Mouse (Mus musculus) natural killer cell, adult 2 months (primary cell): ENCODE results near the gene Zfp825.
"Not testable (repeated sequence)": the region's sequence is repeated elsewhere in the genome, so short reads cannot be mapped to it uniquely, and the experiment has no call there.

Experiments
- DNase-seq, 2 experiments: peaks; one replicate each; pipeline ENCODE4 v3.0.0; 2022; ENCODE audit warnings: low spot score in 2 of 2

Gene Zfp825

DNA sequence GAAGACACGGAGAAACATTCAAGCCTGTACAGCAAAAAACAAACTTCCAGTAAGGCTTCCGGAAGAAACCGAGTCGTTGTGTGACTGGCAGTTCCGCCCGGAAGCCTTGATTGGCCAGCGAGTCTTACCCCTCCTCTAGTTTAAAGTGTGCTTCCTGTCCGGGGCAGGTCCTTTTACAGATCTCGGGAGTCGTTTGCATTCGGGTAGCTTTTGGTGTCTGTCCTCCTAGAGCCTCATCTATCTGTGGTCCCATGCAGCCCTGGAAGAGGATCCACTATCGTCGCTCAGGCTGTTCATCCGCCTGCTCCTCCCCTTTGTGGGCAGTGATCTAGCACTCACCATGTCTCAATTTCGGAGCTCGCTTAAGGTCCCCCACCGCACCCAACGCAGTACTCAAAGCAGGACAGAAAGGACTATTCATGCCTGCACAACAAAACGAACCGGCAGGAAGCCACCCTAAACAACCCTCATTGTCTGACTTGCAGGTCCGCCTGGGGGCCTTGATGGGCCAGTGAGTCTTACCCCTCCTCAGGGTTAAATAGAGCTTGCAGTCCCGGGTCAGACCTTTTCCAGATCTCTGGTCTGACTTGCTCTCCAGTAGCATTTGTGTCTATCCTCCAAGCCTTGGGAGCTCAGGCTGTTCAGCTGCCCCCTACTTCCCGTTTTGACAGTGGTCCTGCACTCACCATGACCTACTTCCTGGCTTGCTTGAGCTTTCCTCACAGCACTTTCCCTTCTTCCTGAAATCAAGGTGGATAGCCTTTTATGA is at the start of gene Zfp825:
Zfp825 (minus strand) TSS at position 82 of the 769 bp plus-strand sequence.
- DNase-seq, result peak; percentile 68 to 69

GRCm38 (mm10) chr13:74535418-74535817 is 41.6 kb upstream of the Zfp825 start:
- not testable (repeated sequence) for DNase-seq

DNA sequence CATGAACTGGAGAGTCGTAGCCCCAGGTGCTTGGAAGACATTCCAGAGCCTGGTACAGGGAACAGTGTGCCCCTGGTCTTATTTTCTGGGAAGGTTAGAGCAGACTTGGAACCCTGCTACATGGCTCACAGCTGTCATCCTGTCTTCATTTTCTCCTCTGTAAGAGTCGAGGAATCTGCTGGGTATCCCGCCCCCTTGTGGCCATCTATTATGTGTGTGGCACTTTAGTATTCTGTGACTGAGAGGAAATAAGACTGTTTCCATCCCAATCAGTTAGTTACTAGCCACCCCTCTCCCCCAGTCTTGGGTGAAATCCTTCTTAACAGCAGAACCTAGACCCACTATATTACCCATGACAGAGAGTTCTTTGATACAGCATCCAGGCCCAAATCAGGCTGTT is 41.1 kb upstream of the Zfp825 start:
- peak; percentile 38 to 53 for DNase-seq

DNA sequence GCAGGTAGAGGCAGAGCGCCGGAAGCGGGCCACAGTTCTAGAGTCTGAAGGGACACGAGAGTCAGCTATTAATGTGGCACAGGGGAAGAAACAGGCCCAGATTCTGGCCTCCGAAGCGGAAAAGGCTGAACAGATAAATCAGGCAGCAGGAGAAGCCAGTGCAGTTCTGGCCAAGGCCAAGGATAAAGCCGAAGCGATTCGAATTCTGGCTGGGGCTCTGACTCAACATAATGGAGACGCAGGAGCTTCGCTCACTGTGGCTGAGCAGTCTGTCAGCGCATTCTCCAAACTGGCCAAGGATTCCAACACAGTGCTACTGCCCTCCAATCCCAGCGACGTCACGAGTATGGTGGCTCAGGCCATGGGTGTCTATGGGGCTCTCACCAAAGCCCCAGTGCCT is 40.3 kb upstream of the Zfp825 start:
- no peak for DNase-seq

GRCm38 (mm10) chr13:74531251-74531650 is 37.5 kb upstream of the Zfp825 start:
- DNase-seq, result not testable (repeated sequence)

GRCm38 (mm10) chr13:74529372-74529715 is 35.6 kb upstream of the Zfp825 start:
- DNase-seq, result not testable (repeated sequence)

GRCm38 (mm10) chr13:74528519-74529371 is 35.0 kb upstream of the Zfp825 start:
- DNase-seq, result not testable (repeated sequence)

GRCm38 (mm10) chr13:74522481-74523237 is 28.9 kb upstream of the Zfp825 start:
- peak; percentile 69 to 73 for DNase-seq

GRCm38 (mm10) chr13:74522141-74522480 is 28.3 kb upstream of the Zfp825 start:
- not testable (repeated sequence) for DNase-seq

DNA sequence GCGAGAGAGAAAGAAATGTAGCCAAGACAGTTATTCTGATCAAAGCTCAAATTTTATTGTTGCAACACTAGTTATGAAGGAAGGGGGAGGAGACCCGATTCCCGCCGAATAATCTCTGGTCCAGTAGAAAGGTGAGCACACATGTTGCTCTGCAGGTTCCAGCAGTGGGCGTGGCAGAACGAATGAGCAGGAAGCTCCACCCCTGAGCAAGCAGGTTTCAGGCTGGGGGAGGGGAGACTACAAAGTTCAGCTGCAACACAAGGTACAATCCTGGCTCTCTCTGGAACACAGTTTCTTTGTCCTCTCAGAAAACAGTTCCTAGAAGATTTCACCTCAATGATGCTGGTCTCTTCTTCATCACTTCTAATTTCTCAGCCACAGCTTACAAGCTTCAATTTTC is 14.2 kb upstream of the Zfp825 start:
- DNase-seq, result not testable (repeated sequence)

- DNase-seq, result not testable (repeated sequence)
These were observed 9.1 kb upstream of the Zfp825 start for GRCm38 (mm10) chr13:74502851-74503250.

DNA sequence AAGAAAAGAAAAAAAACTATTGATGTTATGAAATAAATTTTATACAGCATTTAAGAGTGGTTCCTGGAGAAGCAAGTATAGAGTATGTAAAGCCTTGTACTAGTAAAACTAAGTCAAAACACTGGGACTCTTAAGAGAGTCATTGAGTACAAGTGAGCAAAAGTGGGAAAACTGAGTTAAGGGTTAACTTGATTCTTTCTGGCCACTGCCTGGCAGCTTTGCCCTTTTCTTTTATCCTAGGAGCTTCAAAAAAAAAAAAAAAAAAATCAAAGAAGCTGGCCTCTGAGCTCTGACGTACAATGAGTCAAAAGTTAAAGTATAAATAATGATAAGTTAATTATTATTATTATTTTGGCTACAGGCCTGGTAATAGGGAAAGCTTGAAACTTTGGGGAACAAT is 5.9 kb upstream of the Zfp825 start:
- DNase-seq, result not testable (repeated sequence)

- DNase-seq, result not testable (repeated sequence)
These were observed 9.5 kb downstream of the Zfp825 start for GRCm38 (mm10) chr13:74484326-74484725.

- DNase-seq, result not testable (repeated sequence)
These were observed 22.3 kb downstream of the Zfp825 start for GRCm38 (mm10) chr13:74471468-74471867.

- peak; percentile 43 to 47 for DNase-seq
These were observed 30.9 kb downstream of the Zfp825 start for GRCm38 (mm10) chr13:74462699-74463385.

- DNase-seq, result not testable (repeated sequence)
These were observed 31.5 kb downstream of the Zfp825 start for GRCm38 (mm10) chr13:74462318-74462698.

- no peak for DNase-seq
These were observed 53.9 kb downstream of the Zfp825 start for GRCm38 (mm10) chr13:74439895-74440294.
